Mouse (Mus musculus): ENCODE results near the gene Krtap27-1. TPM values are rescaled to one million over a fixed set of nuclear protein-coding genes. Genes with fewer than 3 reads are reported as not detected.

Gene Krtap27-1
- total RNA-seq, 1 experiment = not detected

DNA sequence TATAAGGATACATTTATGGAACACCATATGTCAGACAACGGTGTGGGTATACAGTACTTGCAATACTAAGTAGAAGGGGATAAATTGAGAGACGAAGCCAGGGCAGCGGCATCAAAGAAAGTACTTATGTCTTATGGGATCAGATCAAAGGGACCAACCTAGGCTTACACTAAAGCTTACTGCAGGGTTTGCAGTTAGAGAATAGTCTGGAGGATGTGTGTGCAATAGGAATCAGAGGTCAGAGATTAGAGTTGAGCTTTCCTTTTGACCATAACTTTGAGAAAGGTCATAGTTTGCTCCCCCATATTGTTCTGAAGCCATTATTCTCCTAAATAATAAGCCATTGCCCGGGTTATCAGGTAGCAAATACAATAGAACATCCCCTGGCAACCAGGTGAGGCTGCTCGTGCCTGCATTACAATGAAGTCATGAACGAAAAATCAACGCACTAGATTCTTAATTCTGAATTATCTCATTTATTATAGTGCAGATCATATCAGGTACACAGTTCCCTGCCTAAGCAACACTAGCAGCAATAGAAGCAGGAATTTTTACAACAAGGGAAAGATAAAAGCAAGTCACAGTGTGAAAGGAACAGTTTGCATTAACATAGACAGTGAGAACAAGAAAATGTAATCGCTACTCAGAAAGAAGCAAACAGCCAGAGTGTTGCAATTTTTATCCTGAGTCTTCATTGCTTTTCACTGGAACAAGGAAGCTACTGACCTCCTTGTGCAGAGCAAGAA lies 24.9 kb downstream of the Krtap27-1 start:
- no peaks in the 10 kb centered on the region for H3K9me3 ChIP-seq (ENCODE audit: control insufficient read depth, insufficient read depth, low read depth, low read length)
- H3K36me3 ChIP-seq (ENCODE audit: control insufficient read depth, insufficient read depth, low read length, poor library complexity, severe bottlenecking) = no peaks in the 10 kb centered on the region
- H3K4me3 ChIP-seq (ENCODE audit: insufficient read depth in 1 of 2, low read depth in 1 of 2, low read length in 2 of 2, poor library complexity in 1 of 2, severe bottlenecking in 1 of 2) = no peak overlapping the region
- H3K9ac ChIP-seq (ENCODE audit: insufficient read depth, low read depth, low read length, poor library complexity, severe bottlenecking) = no peak overlapping the region
- no peak for TF ChIP-seq HCFC1 (IDR thresholded peaks at IDR 0.05; ENCODE audit: borderline replicate concordance, insufficient read depth, low read length)
- no peak for TF ChIP-seq ZC3H11A (IDR thresholded peaks at IDR 0.05; ENCODE audit: borderline replicate concordance, low read depth, low read length)
- TF ChIP-seq MAFK (IDR thresholded peaks at IDR 0.05; ENCODE audit: insufficient read depth, low read depth, low read length) = no peak
- in situ Hi-C loops (cut with MboI; ENCODE audit: low sequenced_read_pairs in 2 of 2, unreplicated experiment in 2 of 2) = no loop called here
- no peak for DNase-seq (ENCODE audit: low read depth, low spot score)
- no peak overlapping the region for H3K27ac ChIP-seq (ENCODE audit: insufficient read depth, low read depth, low read length, poor library complexity, severe bottlenecking)
- no peaks in the 10 kb centered on the region for H3K4me1 ChIP-seq (ENCODE audit: control insufficient read depth in 2 of 2, insufficient read depth in 2 of 2, low read length in 2 of 2, poor library complexity in 1 of 2)

- in situ Hi-C loops (cut with MboI; ENCODE audit: low sequenced_read_pairs in 2 of 2, unreplicated experiment in 2 of 2) = no loop called here
- no peak for TF ChIP-seq HCFC1 (IDR thresholded peaks at IDR 0.05; ENCODE audit: borderline replicate concordance, insufficient read depth, low read length)
- no peak for TF ChIP-seq CHD2 (IDR thresholded peaks at IDR 0.05; ENCODE audit: low read depth, low read length)
- TF ChIP-seq ZNF384 (IDR thresholded peaks at IDR 0.05; ENCODE audit: low read depth, low read length) = no peak
- TF ChIP-seq MAFK (IDR thresholded peaks at IDR 0.05; ENCODE audit: insufficient read depth, low read depth, low read length) = no peak
- no peak for TF ChIP-seq ZC3H11A (IDR thresholded peaks at IDR 0.05; ENCODE audit: borderline replicate concordance, low read depth, low read length)
Observed at GRCm38 (mm10) chr16:88640053-88640452, 31.4 kb downstream of the Krtap27-1 start.

GRCm38 (mm10) chr16:88635142-88635541 lies 36.3 kb downstream of the Krtap27-1 start:
- no peak overlapping the region for H3K27ac ChIP-seq (ENCODE audit: insufficient read depth, low read depth, low read length, poor library complexity, severe bottlenecking)
- no peak overlapping the region for H3K9ac ChIP-seq (ENCODE audit: insufficient read depth, low read depth, low read length, poor library complexity, severe bottlenecking)
- TF ChIP-seq MAFK (IDR thresholded peaks at IDR 0.05; ENCODE audit: insufficient read depth, low read depth, low read length) (no peak), ZNF384 (IDR thresholded peaks at IDR 0.05; ENCODE audit: low read depth, low read length) (no peak), HCFC1 (IDR thresholded peaks at IDR 0.05; ENCODE audit: borderline replicate concordance, insufficient read depth, low read length) (no peak), ZC3H11A (IDR thresholded peaks at IDR 0.05; ENCODE audit: borderline replicate concordance, low read depth, low read length) (no peak), CHD2 (IDR thresholded peaks at IDR 0.05; ENCODE audit: low read depth, low read length) (no peak)
- H3K4me1 ChIP-seq (ENCODE audit: control insufficient read depth in 2 of 2, insufficient read depth in 2 of 2, low read length in 2 of 2, poor library complexity in 1 of 2) = no peaks in the 10 kb centered on the region
- no peak overlapping the region for H3K4me3 ChIP-seq (ENCODE audit: insufficient read depth in 1 of 2, low read depth in 1 of 2, low read length in 2 of 2, poor library complexity in 1 of 2, severe bottlenecking in 1 of 2)
- no peaks in the 10 kb centered on the region for H3K9me3 ChIP-seq (ENCODE audit: control insufficient read depth, insufficient read depth, low read depth, low read length)
- H3K36me3 ChIP-seq (ENCODE audit: control insufficient read depth, insufficient read depth, low read length, poor library complexity, severe bottlenecking) = no peaks in the 10 kb centered on the region
- no peak for DNase-seq (ENCODE audit: low read depth, low spot score)
- in situ Hi-C loops (cut with MboI; ENCODE audit: low sequenced_read_pairs in 2 of 2, unreplicated experiment in 2 of 2) = no loop called here

More at GRCm38 (mm10) chr16:88640053-88640452, 31.4 kb downstream of the Krtap27-1 start:
- no peaks in the 10 kb centered on the region for H3K36me3 ChIP-seq (ENCODE audit: control insufficient read depth, insufficient read depth, low read length, poor library complexity, severe bottlenecking)
- no peak overlapping the region for H3K9ac ChIP-seq (ENCODE audit: insufficient read depth, low read depth, low read length, poor library complexity, severe bottlenecking)
- no peak overlapping the region for H3K27ac ChIP-seq (ENCODE audit: insufficient read depth, low read depth, low read length, poor library complexity, severe bottlenecking)
- H3K9me3 ChIP-seq (ENCODE audit: control insufficient read depth, insufficient read depth, low read depth, low read length) = no peaks in the 10 kb centered on the region
- H3K4me1 ChIP-seq (ENCODE audit: control insufficient read depth in 2 of 2, insufficient read depth in 2 of 2, low read length in 2 of 2, poor library complexity in 1 of 2) = no peaks in the 10 kb centered on the region
- DNase-seq (ENCODE audit: low read depth, low spot score) = no peak
- H3K4me3 ChIP-seq (ENCODE audit: insufficient read depth in 1 of 2, low read depth in 1 of 2, low read length in 2 of 2, poor library complexity in 1 of 2, severe bottlenecking in 1 of 2) = no peak overlapping the region

GRCm38 (mm10) chr16:88631474-88631873 lies 40.0 kb downstream of the Krtap27-1 start:
- Histone ChIP-seq H3K4me3 (ENCODE audit: insufficient read depth in 1 of 2, low read depth in 1 of 2, low read length in 2 of 2, poor library complexity in 1 of 2, severe bottlenecking in 1 of 2) (no peak overlapping the region), H3K9ac (ENCODE audit: insufficient read depth, low read depth, low read length, poor library complexity, severe bottlenecking) (no peak overlapping the region), H3K36me3 (ENCODE audit: control insufficient read depth, insufficient read depth, low read length, poor library complexity, severe bottlenecking) (no peaks in the 10 kb centered on the region), H3K27ac (ENCODE audit: insufficient read depth, low read depth, low read length, poor library complexity, severe bottlenecking) (no peak overlapping the region), H3K4me1 (ENCODE audit: control insufficient read depth in 2 of 2, insufficient read depth in 2 of 2, low read length in 2 of 2, poor library complexity in 1 of 2) (no peaks in the 10 kb centered on the region), H3K9me3 (ENCODE audit: control insufficient read depth, insufficient read depth, low read depth, low read length) (no peaks in the 10 kb centered on the region)
- peak; percentile 15 for DNase-seq (ENCODE audit: low read depth, low spot score)
- in situ Hi-C loops (cut with MboI; ENCODE audit: low sequenced_read_pairs in 2 of 2, unreplicated experiment in 2 of 2) = no loop called here
- TF ChIP-seq ZNF384 (IDR thresholded peaks at IDR 0.05; ENCODE audit: low read depth, low read length) = no peak
- TF ChIP-seq HCFC1 (IDR thresholded peaks at IDR 0.05; ENCODE audit: borderline replicate concordance, insufficient read depth, low read length) = no peak
- TF ChIP-seq MAFK (IDR thresholded peaks at IDR 0.05; ENCODE audit: insufficient read depth, low read depth, low read length) = no peak
- TF ChIP-seq ZC3H11A (IDR thresholded peaks at IDR 0.05; ENCODE audit: borderline replicate concordance, low read depth, low read length) = no peak
- TF ChIP-seq CHD2 (IDR thresholded peaks at IDR 0.05; ENCODE audit: low read depth, low read length) = no peak

Data from ES-E14 (cell line).